Comparison of ENCODE assay signal across 13 mouse cellular contexts in genomic region chr17:80345277-80345676, GRCm38 (mm10). TPM values are rescaled to one million over a fixed set of nuclear protein-coding genes. Genes with fewer than 3 reads are reported as not detected.
DNase-seq lines count a peak whose midpoint lies in the region; ATAC-seq and TF ChIP-seq lines count a peak whose summit lies in the region.
"Had no signal": no experiment of that assay in that cellular context is flagged by ENCODE, and none has a peak within 500 bp of the region (broad histone marks: within the 10 kb centered on the region; RNA-seq: fewer than 3 reads in every experiment).

No protein-coding gene starts in this region.

- no peaks in the 10 kb centered on the region; the same call in 1 of the 2 replicates for H3K9me3 ChIP-seq in ES-Bruce4 (replicated peaks; ENCODE audit: control insufficient read depth, insufficient read depth, low read length, poor library complexity, severe bottlenecking)
- H3K9me3 ChIP-seq in limb, embryonic 10.5 days (replicated peaks), result no peaks in the 10 kb centered on the region
- H3K9me3 ChIP-seq: embryonic facial prominence, embryonic 13.5 days; heart, embryonic 15.5 days had no signal

- H3K4me1 ChIP-seq in ES-Bruce4 (ENCODE audit: control insufficient read depth, insufficient read depth, low read length), result no peaks in the 10 kb centered on the region
- H3K4me1 ChIP-seq in limb, embryonic 10.5 days, result peaks cover 11% of the 10 kb centered on the region; the same call in 1 of the 2 replicates
- H3K4me1 ChIP-seq: heart, embryonic 15.5 days had no signal

- H3K4me3 ChIP-seq in layer of hippocampus, adult 2 months, result no peak overlapping the region
- no peak overlapping the region for H3K4me3 ChIP-seq in ES-Bruce4 (ENCODE audit: low read depth, low read length)
- no peak overlapping the region for H3K4me3 ChIP-seq in limb, embryonic 10.5 days
- H3K4me3 ChIP-seq: embryonic facial prominence, embryonic 13.5 days; heart, embryonic 15.5 days had no signal

- TF ChIP-seq CTCF in layer of hippocampus, adult 2 months (conservative IDR thresholded peaks at IDR 0.05), result peak; percentile 63
- TF ChIP-seq CTCF in ES-Bruce4 (IDR thresholded peaks at IDR 0.05; ENCODE audit: low read depth, low read length), result peak; percentile 57

- H3K27ac ChIP-seq in layer of hippocampus, adult 2 months, result no peak overlapping the region
- H3K27ac ChIP-seq in ES-Bruce4 (ENCODE audit: insufficient read depth, low read length), result no peak overlapping the region
- no peak overlapping the region for H3K27ac ChIP-seq in limb, embryonic 10.5 days
- H3K27ac ChIP-seq: embryonic facial prominence, embryonic 13.5 days; heart, embryonic 15.5 days; macrophage had no signal

- H3K27me3 ChIP-seq in ES-Bruce4 (ENCODE audit: control insufficient read depth, insufficient read depth, low read length, poor library complexity, severe bottlenecking), result no peaks in the 10 kb centered on the region
- no peaks in the 10 kb centered on the region for H3K27me3 ChIP-seq in limb, embryonic 10.5 days (ENCODE audit: low read depth, poor library complexity, severe bottlenecking)
- H3K27me3 ChIP-seq: embryonic facial prominence, embryonic 13.5 days; heart, embryonic 15.5 days had no signal

- ATAC-seq in CD4-positive, CD25-positive, alpha-beta regulatory T cell, adult 4 months, result no peak

- H3K9ac ChIP-seq in ES-Bruce4 (ENCODE audit: low read depth, poor library complexity, severe bottlenecking), result no peak overlapping the region
- H3K9ac ChIP-seq: embryonic facial prominence, embryonic 13.5 days; heart, embryonic 15.5 days had no signal

- peak; percentile 31 for DNase-seq in CD4-positive, CD25-positive, alpha-beta regulatory T cell, adult 2 months (ENCODE audit: low read depth, low spot score)
- no peak for DNase-seq in layer of hippocampus, adult 2 months (ENCODE audit: low spot score in 2 of 2)
- no peak for DNase-seq in layer of hippocampus, adult 9-11 months
- DNase-seq in limb, embryonic 10.5 days (ENCODE audit: low spot score), result peak; percentile 35
- no peak for DNase-seq in frontal cortex, adult 2 months (ENCODE audit: extremely low spot score in 1 of 2, low spot score in 1 of 2)
- no peak for DNase-seq in layer of hippocampus, adult 8-10 months (ENCODE audit: low spot score in 2 of 2)
- DNase-seq: adrenal gland, postnatal 14 days had no signal

- TF ChIP-seq EP300 in ES-Bruce4 (IDR thresholded peaks at IDR 0.05; ENCODE audit: insufficient read depth, low read depth, low read length), result no peak

- TF ChIP-seq POLR2A in ES-Bruce4 (IDR thresholded peaks at IDR 0.05; ENCODE audit: insufficient read depth, low read length), result no peak

- 80% methylated on average over 4 of the region's 4 CpGs for WGBS in limb, embryonic 10.5 days

- H3K36me3 ChIP-seq in ES-Bruce4 (ENCODE audit: control insufficient read depth, insufficient read depth, low read length, poor library complexity, severe bottlenecking), result no peaks in the 10 kb centered on the region
- H3K36me3 ChIP-seq in limb, embryonic 10.5 days, result no peaks in the 10 kb centered on the region
- H3K36me3 ChIP-seq: embryonic facial prominence, embryonic 13.5 days; heart, embryonic 15.5 days had no signal

RNA-seq across cellular contexts. Expression of gene Gm10190, which starts 28.1 kb away (rescaled TPM):
- polyA plus RNA-seq in CD4-positive, CD25-positive, alpha-beta regulatory T cell, adult 4 months (2017; shearing (Covaris generic)), result not detected
- total RNA-seq in layer of hippocampus, adult 2 months (2021), result 1 to 10 TPM in 1 of 2 experiments, not detected in 1; 1.5 TPM
- not detected in 2 replicates for polyA plus RNA-seq in ES-Bruce4 (2011; ENCODE audit: insufficient read depth, insufficient read length, low read depth, missing spikeins)
- 1.1 TPM in 1 of 2 replicates, not detected in the other for polyA plus RNA-seq in limb, embryonic 10.5 days (2016; fragmentation: Nextera tagmentation; extraction: Ambion mirVana)
- polyA plus RNA-seq in frontal cortex, adult 2 months (2012; rRNA removed), result not detected in 2 replicates
- total RNA-seq in layer of hippocampus, adult 8-10 months (2022), result 1 to 10 TPM in 2 of 4 experiments, not detected in 2; 2.1 to 2.6 TPM
- polyA plus RNA-seq: macrophage; urinary bladder, adult 2 months had no signal

RNA-seq across cellular contexts. Expression of gene Arhgef33, which starts 38.1 kb away (rescaled TPM):
- not detected for polyA plus RNA-seq in CD4-positive, CD25-positive, alpha-beta regulatory T cell, adult 4 months (2017; shearing (Covaris generic))
- total RNA-seq in layer of hippocampus, adult 2 months (2021), result 1 to 10 TPM; 2.8 to 5.3 TPM
- not detected in 2 replicates for polyA plus RNA-seq in ES-Bruce4 (2011; ENCODE audit: insufficient read depth, insufficient read length, low read depth, missing spikeins)
- polyA plus RNA-seq in limb, embryonic 10.5 days (2016; fragmentation: Nextera tagmentation; extraction: Ambion mirVana), result 0.48 and 0.85 TPM in 2 replicates
- polyA plus RNA-seq in frontal cortex, adult 2 months (2012; rRNA removed), result 2.5 and 5.3 TPM in 2 replicates
- total RNA-seq in layer of hippocampus, adult 8-10 months (2022), result 1 to 10 TPM; 2.4 to 4.1 (median 2.8) TPM

RNA-seq across cellular contexts. Expression of gene Dhx57, which starts 55.0 kb away (rescaled TPM):
- polyA plus RNA-seq in CD4-positive, CD25-positive, alpha-beta regulatory T cell, adult 4 months (2017; shearing (Covaris generic)), result 10 to 100 TPM in 1 of 2 experiments, 1 to 10 TPM in 1; 8.2 to 11.8 TPM
- 10 to 100 TPM; 37.6 to 38.0 TPM for total RNA-seq in layer of hippocampus, adult 2 months (2021)
- 19.7 and 26.4 TPM in 2 replicates for polyA plus RNA-seq in ES-Bruce4 (2011; ENCODE audit: insufficient read depth, insufficient read length, low read depth, missing spikeins)
- 16.9 and 22.2 TPM in 2 replicates for polyA plus RNA-seq in limb, embryonic 10.5 days (2016; fragmentation: Nextera tagmentation; extraction: Ambion mirVana)
- polyA plus RNA-seq in frontal cortex, adult 2 months (2012; rRNA removed), result 28.8 and 31.5 TPM in 2 replicates
- total RNA-seq in layer of hippocampus, adult 8-10 months (2022), result 10 to 100 TPM; 35.5 to 42.2 (median 38.5) TPM

RNA-seq across cellular contexts. Expression of gene Morn2, which starts 55.3 kb away (rescaled TPM):
- 1 to 10 TPM; 2.4 to 3.2 TPM for polyA plus RNA-seq in CD4-positive, CD25-positive, alpha-beta regulatory T cell, adult 4 months (2017; shearing (Covaris generic))
- total RNA-seq in layer of hippocampus, adult 2 months (2021), result 10 to 100 TPM; 18.5 to 19.0 TPM
- polyA plus RNA-seq in ES-Bruce4 (2011; ENCODE audit: insufficient read depth, insufficient read length, low read depth, missing spikeins), result 7.5 and 8.0 TPM in 2 replicates
- 20.0 and 23.9 TPM in 2 replicates for polyA plus RNA-seq in limb, embryonic 10.5 days (2016; fragmentation: Nextera tagmentation; extraction: Ambion mirVana)
- 36.6 and 45.5 TPM in 2 replicates for polyA plus RNA-seq in frontal cortex, adult 2 months (2012; rRNA removed)
- 10 to 100 TPM; 13.1 to 24.6 (median 16.8) TPM for total RNA-seq in layer of hippocampus, adult 8-10 months (2022)

Comparison
In these comparisons a context has a peak if more than half of its experiments do, and no peak if none do; other contexts are left out.
1. DNase-seq: peak in CD4-positive, CD25-positive, alpha-beta regulatory T cell, adult 2 months (single experiment) and limb, embryonic 10.5 days (single experiment); none in layer of hippocampus, adult 2 months (0 of 2), layer of hippocampus, adult 9-11 months (single experiment), frontal cortex, adult 2 months (0 of 2) and layer of hippocampus, adult 8-10 months (0 of 2).